Mouse (Mus musculus) liver, embryonic 14.5 days (tissue): ENCODE data around the gene Gcgr. TPM values are rescaled to one million over a fixed set of nuclear protein-coding genes. Genes with fewer than 3 reads are reported as not detected.
A peak's percentile ranks its signal among the peaks of the same experiment; 100 is the strongest.

Source experiments
- ATAC-seq: fragments of 200-750 bp; cut with Nextera tagmentation; 2 replicates; pipeline ENCODE4 v1.8.0; 2017; ENCODE audit warnings: moderate number of reproducible peaks, mild to moderate bottlenecking, moderate library complexity; ENCODE audit not compliant: insufficient read depth
- DNase-seq, 3 experiments: peaks; one replicate each; pipeline ENCODE4 v3.0.0-alpha.2; 2012 to 2013; ENCODE audit warnings: low read depth in 3 of 3, low spot score in 3 of 3
- H3K27ac ChIP-seq: fragments of 300-500 bp; sonication (generic); 2 replicates; pipeline ENCODE4 v1.5.1; 2014; ENCODE audit warnings: moderate library complexity, mild to moderate bottlenecking, control low read depth, inconsistent platforms
- H3K27me3 ChIP-seq: fragments of 300-500 bp; sonication (generic); 2 replicates; pipeline ENCODE4 v1.6.1; 2014; ENCODE audit warnings: mild to moderate bottlenecking, low read length, moderate library complexity; ENCODE audit not compliant: control insufficient read depth, insufficient read depth
- H3K36me3 ChIP-seq: fragments of 300-500 bp; sonication (generic); replicated peaks from 2 replicates; pipeline ENCODE4 v1.6.1; 2014; ENCODE audit warnings: low read depth; ENCODE audit not compliant: control insufficient read depth, insufficient read depth
- H3K4me1 ChIP-seq, 2 experiments: fragments of 200-500 bp in 1 of 2; fragments of 300-500 bp in 1 of 2; sonication (generic) in 1 of 2; replicated peaks; 2 replicates each; pipeline ENCODE4 v1.6.1; 2012 to 2014; ENCODE audit warnings: antibody characterized with exemption in 1 of 2, inconsistent platforms in 1 of 2, low read length in 1 of 2; ENCODE audit not compliant: control insufficient read depth in 2 of 2, insufficient read depth in 2 of 2
- H3K4me2 ChIP-seq: fragments of 300-500 bp; sonication (generic); 2 replicates; pipeline ENCODE4 v1.6.1; 2014; ENCODE audit warnings: low read depth, mild to moderate bottlenecking, control low read depth, moderate library complexity
- H3K4me3 ChIP-seq, 2 experiments: fragments of 200-500 bp in 1 of 2; fragments of 300-500 bp in 1 of 2; sonication (generic) in 1 of 2; 2 replicates each; pipeline ENCODE4 v1.5.1; 2012 to 2014; ENCODE audit warnings: low read depth in 2 of 2, low read length in 2 of 2, mild to moderate bottlenecking in 2 of 2, control low read depth in 1 of 2, inconsistent platforms in 1 of 2, moderate library complexity in 1 of 2; ENCODE audit not compliant: insufficient read depth in 1 of 2
- H3K9ac ChIP-seq: fragments of 300-500 bp; sonication (generic); replicated peaks from 2 replicates; pipeline ENCODE4 v1.6.1; 2014; ENCODE audit warnings: mild to moderate bottlenecking, control low read depth, moderate library complexity
- H3K9me3 ChIP-seq: fragments of 300-500 bp; sonication (generic); 2 replicates; pipeline ENCODE4 v1.6.1; 2016; ENCODE audit warnings: low read length, mixed read lengths; ENCODE audit not compliant: control insufficient read depth
- CTCF ChIP-seq: IDR thresholded peaks from 2 replicates; pipeline ENCODE4 v1.5.1; 2016; ENCODE audit warnings: antibody characterized with exemption, low read depth, control low read depth
- EP300 ChIP-seq: IDR thresholded peaks from 2 replicates; pipeline ENCODE4 v1.6.1; 2016; ENCODE audit warnings: antibody characterized with exemption, low read depth
- WGBS: fragments of 180-500 bp; shearing (Covaris S2); extraction: QIAGEN DNeasy Blood & Tissue Kit; methylation state at CpG from one replicate; pipeline ENCODE4 v1.1.7; 2014; ENCODE audit not compliant: insufficient replicate concordance; 5-methylcytosine and 5-hydroxymethylcytosine counted together
- polyA plus RNA-seq, 2 experiments: library from polyadenylated mRNA; depleted of rRNA in 1 of 2; stranded (reverse) in 1 of 2; unstranded in 1 of 2; fragments of >200 nt; fragmentation: Nextera tagmentation in 1 of 2; extraction: Ambion mirVana in 1 of 2; gene quantifications; 2 replicates each; pipeline versions ENCODE4 v1.2.1 to v1.2.3; 2012 to 2014

Gene Gcgr
- polyA plus RNA-seq, 2 experiments: 11.6 to 19.8 TPM

- peaks cover 20 to 30% of the 10 kb centered on the region in 2 experiments for H3K4me1 ChIP-seq
- H3K27ac ChIP-seq: no peak overlapping the region
Measured at GRCm38 (mm10) chr11:120488516-120488915, 42.0 kb upstream of the Gcgr start.

GRCm38 (mm10) chr11:120489054-120489761, 41.3 kb upstream of the Gcgr start:
- peak overlapping the region; percentile 57 for H3K27ac ChIP-seq
- H3K9me3 ChIP-seq: no peaks in the 10 kb centered on the region
- WGBS: 53% methylated on average over 4 of the region's 4 CpGs
- peak overlapping the region; percentile 23; the same call in 1 of the 2 replicates for H3K9ac ChIP-seq
- peak; percentile 21 for ATAC-seq
- H3K4me2 ChIP-seq: peak overlapping the region; percentile 18; the same call in 1 of the 2 replicates
- H3K27me3 ChIP-seq: no peaks in the 10 kb centered on the region
- TF ChIP-seq EP300: no peak
- peak; percentile 97 for TF ChIP-seq CTCF
- no peak overlapping the region for H3K4me3 ChIP-seq
- DNase-seq: peak; percentile 73 to 80 (median 76)
- H3K4me1 ChIP-seq: peaks cover 17 to 30% of the 10 kb centered on the region in 2 experiments
- H3K36me3 ChIP-seq: peaks cover 32% of the 10 kb centered on the region

More at GRCm38 (mm10) chr11:120488516-120488915, 42.0 kb upstream of the Gcgr start:
- no peaks in the 10 kb centered on the region for H3K9me3 ChIP-seq
- H3K9ac ChIP-seq: no peak overlapping the region
- no peak overlapping the region for H3K4me3 ChIP-seq
- H3K27me3 ChIP-seq: no peaks in the 10 kb centered on the region
- 77% methylated on average over 4 of the region's 4 CpGs for WGBS
- H3K36me3 ChIP-seq: peaks cover 32% of the 10 kb centered on the region
- ATAC-seq (no peak), DNase-seq (no peak)
- no peak for TF ChIP-seq CTCF
- no peak for TF ChIP-seq EP300
- no peak overlapping the region for H3K4me2 ChIP-seq

GRCm38 (mm10) chr11:120490291-120491046, 40.0 kb upstream of the Gcgr start:
- ATAC-seq (no peak), DNase-seq (no peak)
- H3K4me2 ChIP-seq: no peak overlapping the region
- peaks cover 17 to 30% of the 10 kb centered on the region in 2 experiments for H3K4me1 ChIP-seq
- H3K9me3 ChIP-seq: no peaks in the 10 kb centered on the region
- H3K27me3 ChIP-seq: no peaks in the 10 kb centered on the region
- peak overlapping the region; percentile 57 for H3K27ac ChIP-seq
- WGBS: 40% methylated on average over 4 of the region's 4 CpGs
- no peak for TF ChIP-seq EP300
- 0 out of 2 replicates have a peak, but pooled peaks have one; percentile 19 for TF ChIP-seq CTCF
- no peak overlapping the region for H3K9ac ChIP-seq
- H3K36me3 ChIP-seq: peaks cover 36% of the 10 kb centered on the region
- H3K4me3 ChIP-seq: no peak overlapping the region

- H3K4me3 ChIP-seq: peak within 1 kb of the TSS; percentile 80 to 89
- no peaks in the 10 kb centered on the region for H3K27me3 ChIP-seq
- peaks cover 31% of the 10 kb centered on the region for H3K36me3 ChIP-seq
- under 1% methylated on average over 35 of the region's 35 CpGs for WGBS
- H3K4me2 ChIP-seq: peak within 1 kb of the TSS; percentile 90
- ATAC-seq: peak; percentile 86
- no peak for TF ChIP-seq CTCF
- no peak for TF ChIP-seq EP300
- peaks cover 17 to 26% of the 10 kb centered on the region in 2 experiments for H3K4me1 ChIP-seq
- peak; percentile 74 to 77 (median 75) for DNase-seq
- H3K9me3 ChIP-seq: no peaks in the 10 kb centered on the region
- peak within 1 kb of the TSS; percentile 77 for H3K9ac ChIP-seq
- peak within 1 kb of the TSS; percentile 70 for H3K27ac ChIP-seq
Measured at GRCm38 (mm10) chr11:120491317-120492023, 39.0 kb upstream of the Gcgr start, which contains the start of gene Slc25a10. TSS of gene Slc25a10 (plus strand) at chr11:120491840.
